Mouse (Mus musculus) intestine, embryonic 16.5 days (tissue): ENCODE measurements at regions not wholly inside any gene's neighbourhood (a gene's known extent, or its start where the extent isn't known, plus 50 kb on each side); places are given as distances from the start of the nearest gene placed in this dataset.

ENCODE experiments used
- ATAC-seq: fragments of 200-750 bp; cut with Nextera tagmentation; 2 replicates; pipeline ENCODE4 v1.8.0; 2017; ENCODE audit warnings: moderate TSS enrichment, moderate library complexity
- H3K27ac ChIP-seq: fragments of 300-500 bp; sonication (generic); 2 replicates; pipeline ENCODE4 v1.5.1; 2014; ENCODE audit warnings: mild to moderate bottlenecking, low read length
- H3K27me3 ChIP-seq: fragments of 300-500 bp; sonication (generic); replicated peaks from 2 replicates; pipeline ENCODE4 v1.6.1; 2014; ENCODE audit warnings: low read length, control low read depth, mixed read lengths; ENCODE audit not compliant: control insufficient read depth, insufficient read depth
- H3K36me3 ChIP-seq: fragments of 300-500 bp; sonication (generic); 2 replicates; pipeline ENCODE4 v1.6.1; 2014; ENCODE audit warnings: low read length, control low read depth; ENCODE audit not compliant: control insufficient read depth, insufficient read depth
- H3K4me1 ChIP-seq: fragments of 300-500 bp; sonication (generic); 2 replicates; pipeline ENCODE4 v1.6.1; 2014; ENCODE audit warnings: low read length, control low read depth, mixed read lengths; ENCODE audit not compliant: control insufficient read depth, insufficient read depth
- H3K4me2 ChIP-seq: fragments of 300-500 bp; sonication (generic); 2 replicates; pipeline ENCODE4 v1.6.1; 2014; ENCODE audit warnings: low read depth, low read length, control low read depth
- H3K4me3 ChIP-seq: fragments of 300-500 bp; sonication (generic); 2 replicates; pipeline ENCODE4 v1.5.1; 2014; ENCODE audit warnings: mild to moderate bottlenecking, low read length
- H3K9ac ChIP-seq: fragments of 300-500 bp; sonication (generic); 2 replicates; pipeline ENCODE4 v1.6.1; 2014; ENCODE audit warnings: low read depth, low read length
- H3K9me3 ChIP-seq: fragments of 300-500 bp; sonication (generic); 2 replicates; pipeline ENCODE4 v1.6.1; 2016; ENCODE audit warnings: low read length, control low read depth; ENCODE audit not compliant: control insufficient read depth
- WGBS: fragments of 180-500 bp; shearing (Covaris S2); extraction: QIAGEN DNeasy Blood & Tissue Kit; methylation state at CpG from one replicate; pipeline ENCODE4 v1.1.7; 2014; 5-methylcytosine and 5-hydroxymethylcytosine counted together

DNA sequence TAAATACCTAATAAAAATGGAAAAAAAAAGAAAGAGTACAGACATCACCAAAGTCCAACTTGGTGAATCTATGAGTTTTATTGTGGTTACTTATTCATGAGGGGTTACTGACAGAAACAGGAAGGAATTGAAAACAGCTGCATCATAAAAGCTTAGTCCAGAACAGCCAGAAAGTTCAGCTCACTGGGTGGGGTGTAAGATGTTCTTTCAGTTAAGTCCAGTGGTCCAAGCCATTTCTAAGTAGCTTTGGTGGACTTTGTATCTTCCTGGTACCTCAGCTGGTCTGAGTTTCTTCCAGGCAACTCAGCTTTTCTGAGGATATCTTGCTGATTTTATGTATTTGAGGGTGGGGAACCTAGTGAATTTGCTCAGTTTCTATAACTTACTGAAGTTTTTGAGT, 731.3 kb downstream of the Mat2b start:
- H3K4me1 ChIP-seq = no peaks in the 10 kb centered on the region
- peak; percentile 74 for ATAC-seq
- H3K9ac ChIP-seq = no peak overlapping the region
- no peak overlapping the region for H3K27ac ChIP-seq
- no peak overlapping the region for H3K4me3 ChIP-seq
- no peaks in the 10 kb centered on the region for H3K27me3 ChIP-seq
- no peaks in the 10 kb centered on the region for H3K9me3 ChIP-seq
- H3K4me2 ChIP-seq = no peak overlapping the region
- no peaks in the 10 kb centered on the region for H3K36me3 ChIP-seq

DNA sequence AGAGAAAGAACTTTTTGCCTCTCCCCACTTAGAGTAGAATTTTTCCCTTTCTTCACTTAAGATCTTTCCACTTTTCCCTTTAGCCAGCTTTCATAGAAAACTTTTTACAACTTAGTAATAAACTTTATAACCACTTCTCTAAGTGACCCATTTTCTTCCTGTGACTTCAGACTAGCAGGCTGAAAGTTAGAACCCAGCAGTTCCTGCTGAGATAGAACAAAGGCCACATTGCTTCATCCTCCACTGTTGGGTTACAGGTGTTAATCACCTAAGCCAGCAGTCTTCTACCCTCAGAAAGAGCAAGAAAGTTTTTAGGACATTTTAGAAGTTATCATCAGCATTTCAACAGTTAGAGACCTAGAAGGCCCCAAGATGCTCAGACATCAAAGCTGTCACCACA, 740.6 kb downstream of the Mat2b start:
- no peak overlapping the region for H3K9ac ChIP-seq
- no peak overlapping the region for H3K27ac ChIP-seq
- H3K4me2 ChIP-seq = no peak overlapping the region
- H3K36me3 ChIP-seq = no peaks in the 10 kb centered on the region
- no peak overlapping the region for H3K4me3 ChIP-seq
- H3K27me3 ChIP-seq = 0 out of 2 replicates have a peak, but pooled peaks cover 2% of the 10 kb centered on the region
- H3K9me3 ChIP-seq = no peaks in the 10 kb centered on the region
- peak; percentile 88 for ATAC-seq
- H3K4me1 ChIP-seq = no peaks in the 10 kb centered on the region

DNA sequence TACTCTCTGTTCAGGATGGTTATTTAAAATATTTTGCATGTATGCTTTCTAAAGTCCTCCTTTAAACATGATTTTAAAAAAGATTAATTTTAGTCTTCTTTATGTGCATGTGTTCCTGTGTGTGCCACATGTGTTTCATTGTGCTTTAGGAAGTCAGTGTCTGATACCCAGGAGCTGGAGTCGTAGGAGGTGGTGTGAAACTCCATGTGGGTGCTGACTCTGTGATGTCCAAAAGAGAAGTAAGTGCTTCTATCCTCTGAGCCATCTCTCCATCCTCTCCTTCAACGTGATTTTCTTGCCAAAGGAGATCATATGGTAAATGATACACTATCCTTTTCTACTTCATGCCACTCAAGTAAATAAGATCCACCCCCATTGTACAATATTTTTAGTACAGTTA, 750.8 kb downstream of the Mat2b start:
- no peak overlapping the region for H3K27ac ChIP-seq
- H3K4me2 ChIP-seq = no peak overlapping the region
- H3K36me3 ChIP-seq = no peaks in the 10 kb centered on the region
- H3K9ac ChIP-seq = no peak overlapping the region
- H3K4me1 ChIP-seq = no peaks in the 10 kb centered on the region
- no peaks in the 10 kb centered on the region for H3K9me3 ChIP-seq
- peaks cover 7% of the 10 kb centered on the region; the same call in 1 of the 2 replicates for H3K27me3 ChIP-seq
- 73% methylated on average over 2 of the region's 2 CpGs for WGBS
- no peak overlapping the region for H3K4me3 ChIP-seq
- no peak for ATAC-seq

DNA sequence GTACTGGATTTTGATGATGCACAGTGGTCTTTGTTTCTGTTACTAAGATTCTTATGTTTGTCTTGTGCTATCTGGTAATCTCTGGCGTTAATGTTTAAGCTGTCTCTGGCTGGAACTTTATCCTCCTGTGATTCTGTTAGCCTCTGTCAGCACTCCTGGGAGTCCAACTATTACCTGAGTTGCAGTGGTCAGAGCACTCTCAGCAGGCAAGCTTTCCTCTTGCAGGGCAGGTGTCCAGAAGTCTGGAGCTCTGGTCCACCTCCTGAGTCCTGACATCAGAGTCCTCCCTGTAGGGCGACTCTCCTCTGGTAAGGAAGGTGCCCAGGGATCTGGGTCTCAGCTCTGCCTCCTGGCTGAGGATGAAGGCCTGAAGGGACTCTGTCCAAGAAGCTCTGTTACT, 760.8 kb downstream of the Mat2b start:
- no peaks in the 10 kb centered on the region for H3K4me1 ChIP-seq
- H3K4me3 ChIP-seq = no peak overlapping the region
- no peak overlapping the region for H3K27ac ChIP-seq
- no peak overlapping the region for H3K9ac ChIP-seq
- 65% methylated on average over 2 of the region's 2 CpGs for WGBS
- H3K27me3 ChIP-seq = no peaks in the 10 kb centered on the region
- H3K4me2 ChIP-seq = no peak overlapping the region
- H3K36me3 ChIP-seq = no peaks in the 10 kb centered on the region
- no peaks in the 10 kb centered on the region for H3K9me3 ChIP-seq
- no peak for ATAC-seq

DNA sequence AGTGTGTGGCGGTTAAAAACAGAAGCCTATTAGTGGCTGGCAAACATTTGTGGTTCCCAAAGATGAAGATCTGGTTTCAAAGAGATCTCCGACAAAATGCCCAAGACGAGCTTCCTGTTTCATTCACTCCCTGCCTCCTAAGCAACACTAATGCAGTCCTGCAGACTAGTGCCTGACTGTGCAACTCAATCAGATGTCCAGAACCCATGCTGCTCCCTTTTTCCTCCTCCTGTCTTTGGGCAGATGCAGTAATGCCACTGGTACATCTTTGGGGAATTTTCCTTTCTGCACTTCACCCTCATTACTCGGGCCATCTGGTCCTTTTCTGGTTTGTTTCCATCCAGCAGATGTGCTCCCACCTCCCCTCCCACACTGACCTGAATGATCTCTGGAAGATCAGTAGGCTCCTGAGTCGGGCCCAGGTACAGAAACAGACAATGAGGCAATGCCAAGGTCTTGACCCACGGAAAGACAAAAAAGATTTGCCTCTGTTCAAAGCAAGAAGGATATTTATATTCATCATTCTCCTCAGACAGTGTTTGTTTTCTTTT, 771.0 kb downstream of the Mat2b start:
- no peak overlapping the region for H3K9ac ChIP-seq
- H3K9me3 ChIP-seq = no peaks in the 10 kb centered on the region
- no peak overlapping the region for H3K4me3 ChIP-seq
- WGBS = 33% methylated on average over 6 of the region's 6 CpGs
- no peak overlapping the region for H3K4me2 ChIP-seq
- H3K27ac ChIP-seq = no peak overlapping the region
- H3K36me3 ChIP-seq = no peaks in the 10 kb centered on the region
- no peak for ATAC-seq
- H3K4me1 ChIP-seq = no peaks in the 10 kb centered on the region
- no peaks in the 10 kb centered on the region for H3K27me3 ChIP-seq

DNA sequence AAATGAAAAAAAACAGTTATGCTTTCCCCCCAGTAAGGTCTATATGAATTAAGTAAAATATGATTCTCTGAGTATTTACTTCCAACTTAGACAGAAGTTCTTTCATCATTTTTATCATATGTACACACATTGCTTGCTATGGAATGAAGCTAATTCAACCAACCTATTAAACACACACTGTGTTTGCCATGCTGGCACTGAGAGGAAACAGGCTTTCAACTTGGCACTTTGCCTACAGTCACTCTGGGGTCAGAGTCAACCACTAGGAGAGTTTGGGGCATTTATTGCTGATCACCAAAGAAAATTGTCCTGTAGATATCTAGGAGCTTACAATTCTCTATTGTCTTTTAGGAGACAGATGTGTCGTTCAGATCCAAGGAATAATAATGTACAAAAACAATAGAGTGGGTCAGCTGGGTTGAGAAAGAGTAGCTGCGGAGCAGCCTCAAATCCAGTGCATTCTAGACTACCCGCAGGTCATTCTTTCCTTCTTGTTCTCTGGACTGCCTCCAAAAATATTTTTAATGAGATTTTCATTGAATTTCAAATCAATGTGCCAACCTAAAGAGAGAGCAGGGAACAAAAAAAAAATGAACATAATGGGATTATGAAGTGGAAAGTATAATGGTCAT, 777.2 kb downstream of the Mat2b start:
- no peak overlapping the region for H3K4me3 ChIP-seq
- no peak for ATAC-seq
- no peaks in the 10 kb centered on the region for H3K36me3 ChIP-seq
- 66% methylated on average over 3 of the region's 3 CpGs for WGBS
- H3K4me1 ChIP-seq = no peaks in the 10 kb centered on the region
- no peak overlapping the region for H3K4me2 ChIP-seq
- no peaks in the 10 kb centered on the region for H3K27me3 ChIP-seq
- no peak overlapping the region for H3K9ac ChIP-seq
- no peak overlapping the region for H3K27ac ChIP-seq
- H3K9me3 ChIP-seq = no peaks in the 10 kb centered on the region

DNA sequence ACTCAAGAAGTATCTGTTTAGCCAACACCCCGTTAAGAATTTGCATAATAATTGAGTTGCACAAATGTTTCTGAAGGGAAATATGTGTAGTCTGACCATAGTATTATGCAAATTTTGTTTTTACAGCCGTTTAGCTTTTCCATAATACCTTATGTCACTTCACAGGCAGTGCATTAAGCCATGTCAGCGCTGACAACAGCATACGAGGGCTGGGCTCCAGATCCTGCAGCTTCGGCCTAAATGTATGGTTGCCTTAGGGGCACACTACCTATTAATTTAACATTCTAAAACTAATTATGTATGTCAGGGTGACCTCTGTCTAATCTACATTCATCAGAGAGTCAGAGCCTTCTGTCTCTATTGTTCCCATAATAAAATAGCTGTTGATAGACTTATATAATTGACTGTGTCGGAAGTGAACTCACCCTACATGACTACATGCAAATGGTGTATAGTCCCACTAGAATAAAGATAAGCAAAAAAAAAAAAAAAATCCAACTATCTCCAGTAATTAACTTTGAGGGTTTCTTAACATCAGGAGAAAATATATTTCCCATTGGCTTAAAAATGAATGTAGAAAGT, 795.3 kb downstream of the Mat2b start:
- Histone ChIP-seq H3K4me1 (no peaks in the 10 kb centered on the region), H3K4me3 (no peak overlapping the region), H3K36me3 (no peaks in the 10 kb centered on the region), H3K4me2 (no peak overlapping the region), H3K9ac (no peak overlapping the region), H3K27ac (no peak overlapping the region), H3K27me3 (no peaks in the 10 kb centered on the region), H3K9me3 (no peaks in the 10 kb centered on the region)
- WGBS = 69% methylated on average over 6 of the region's 6 CpGs
- no peak for ATAC-seq

DNA sequence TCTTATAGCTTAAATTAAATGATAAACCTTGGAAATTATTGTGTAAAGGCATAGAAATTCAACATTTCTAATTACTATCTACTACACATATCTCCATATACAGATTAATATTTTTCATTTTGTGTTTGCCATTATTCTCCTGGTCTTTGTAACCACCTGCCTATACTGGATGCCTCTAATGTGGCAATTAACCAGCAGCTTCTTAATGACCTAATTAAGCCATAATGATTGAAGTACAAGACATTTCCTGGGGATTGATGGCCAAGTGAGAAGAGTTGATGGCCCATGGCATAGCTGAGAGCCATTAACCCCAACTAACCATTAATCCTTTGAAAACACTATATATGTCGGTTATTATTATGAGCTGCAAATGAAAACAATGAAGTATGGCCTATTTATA, 811.7 kb downstream of the Mat2b start:
- Histone ChIP-seq H3K27ac (no peak overlapping the region), H3K9me3 (no peaks in the 10 kb centered on the region), H3K4me2 (no peak overlapping the region), H3K4me1 (no peaks in the 10 kb centered on the region), H3K36me3 (no peaks in the 10 kb centered on the region), H3K9ac (no peak overlapping the region), H3K27me3 (no peaks in the 10 kb centered on the region), H3K4me3 (no peak overlapping the region)
- no peak for ATAC-seq
- 80% methylated on average over 1 of the region's 1 CpGs for WGBS

DNA sequence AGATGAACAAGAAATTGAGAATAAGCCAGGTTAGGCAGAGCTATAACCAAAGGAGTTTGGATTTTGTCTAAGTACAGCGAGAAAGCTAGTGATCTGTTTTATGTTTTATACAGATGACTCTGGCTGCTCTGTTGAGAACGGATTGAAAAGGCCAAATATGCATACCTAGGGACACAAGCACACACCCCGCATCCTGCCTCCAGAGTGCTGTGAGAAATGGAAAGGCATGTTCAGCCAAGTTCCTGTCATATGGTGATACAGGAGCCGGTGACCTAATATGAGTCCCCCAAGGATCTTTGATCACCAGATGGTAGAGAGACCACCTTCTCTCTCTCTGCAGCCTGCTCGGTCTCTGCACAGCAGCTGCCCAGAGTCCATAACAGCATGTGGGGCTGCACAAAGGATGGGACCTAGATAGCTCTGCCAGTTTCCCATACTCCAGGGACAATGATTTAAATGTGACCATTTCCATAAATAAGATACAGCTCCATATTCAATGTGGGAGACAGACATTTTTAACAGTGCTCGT, 826.5 kb downstream of the Mat2b start:
- no peak for ATAC-seq
- no peaks in the 10 kb centered on the region for H3K36me3 ChIP-seq
- H3K4me1 ChIP-seq = no peaks in the 10 kb centered on the region
- 69% methylated on average over 6 of the region's 6 CpGs for WGBS
- H3K27ac ChIP-seq = no peak overlapping the region
- no peak overlapping the region for H3K9ac ChIP-seq
- no peaks in the 10 kb centered on the region for H3K9me3 ChIP-seq
- no peak overlapping the region for H3K4me2 ChIP-seq
- H3K27me3 ChIP-seq = no peaks in the 10 kb centered on the region
- H3K4me3 ChIP-seq = no peak overlapping the region
